Mouse (Mus musculus) ES-Bruce4 (cell line): Measurements from ENCODE around the gene Iffo2.

Experiments used
- CTCF ChIP-seq: IDR thresholded peaks from one replicate; pipeline ENCODE4 v1.8.1; 2011; ENCODE audit warnings: low read depth, low read length
- POLR2A ChIP-seq: IDR thresholded peaks from one replicate; pipeline ENCODE4 v1.8.1; 2011; ENCODE audit warnings: low read length; ENCODE audit not compliant: insufficient read depth

GRCm38 (mm10) chr4:139572928-139573512 is 42.7 kb downstream of the Iffo2 start:
- TF ChIP-seq POLR2A (no peak), CTCF (no peak)
